9 mouse cellular contexts compared by ENCODE assay signal in the genomic region with DNA sequence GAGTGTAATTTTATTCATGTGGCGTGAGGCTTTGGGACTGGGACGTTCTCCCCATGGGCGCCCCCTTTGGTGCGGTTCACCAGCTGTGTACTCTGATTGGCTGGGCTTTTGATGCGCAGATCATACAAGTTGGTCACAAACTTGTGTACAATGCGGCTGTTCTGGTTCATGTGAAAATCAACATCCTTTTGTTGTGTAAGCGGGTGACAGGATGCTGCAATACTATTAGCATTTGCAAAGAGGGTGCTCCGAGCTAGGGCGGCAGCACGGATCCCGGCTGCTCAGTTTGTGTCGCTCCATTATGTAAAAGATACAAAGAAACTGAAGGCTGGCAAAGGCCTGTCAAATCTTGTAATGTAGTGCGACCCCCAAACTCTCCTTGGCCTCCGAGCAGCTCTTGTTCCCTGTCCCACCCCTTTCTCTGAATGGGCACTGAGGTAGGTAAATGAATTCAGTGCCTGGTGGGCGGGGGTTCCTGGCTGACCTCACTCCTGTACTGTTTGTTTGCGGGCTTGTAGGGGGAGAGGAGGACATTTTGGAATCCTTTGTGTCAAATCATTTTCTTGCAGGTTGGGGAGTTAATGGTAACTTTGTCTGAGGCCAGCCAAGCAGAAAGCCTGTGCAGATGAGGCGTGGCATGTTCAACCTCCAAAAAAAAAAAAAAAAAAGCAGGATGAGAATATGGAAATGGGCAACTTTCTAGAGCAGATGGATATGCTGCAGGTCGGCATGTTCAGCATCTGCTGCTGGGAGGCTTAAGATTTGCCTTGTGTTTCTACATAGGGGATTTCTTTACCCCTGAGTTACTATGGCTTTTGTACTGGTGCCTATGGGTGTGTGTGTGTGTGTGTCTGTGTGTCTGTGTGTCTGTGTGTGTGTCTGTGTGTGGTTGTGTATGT.
DNase-seq lines count a peak whose midpoint lies in the region; ATAC-seq and TF ChIP-seq lines count a peak whose summit lies in the region.
"Had no signal": no experiment of that assay in that cellular context is flagged by ENCODE, and none has a peak within 500 bp of the region (broad histone marks: within the 10 kb centered on the region; RNA-seq: fewer than 3 reads in every experiment).

No protein-coding gene starts in this region.

- no peaks in the 10 kb centered on the region for H3K36me3 ChIP-seq in kidney, postnatal 0 days (ENCODE audit: insufficient read depth, low read length)
- no peaks in the 10 kb centered on the region for H3K36me3 ChIP-seq in kidney, adult 2 months (ENCODE audit: control insufficient read depth, insufficient read depth, low read length)
- no peaks in the 10 kb centered on the region for H3K36me3 ChIP-seq in hindbrain, embryonic 10.5 days
- no peaks in the 10 kb centered on the region for H3K36me3 ChIP-seq in limb, embryonic 13.5 days
- H3K36me3 ChIP-seq in neural tube, embryonic 13.5 days = peaks cover 5% of the 10 kb centered on the region; the same call in 1 of the 2 replicates

- H3K27ac ChIP-seq in kidney, postnatal 0 days = no peak overlapping the region
- no peak overlapping the region for H3K27ac ChIP-seq in kidney, adult 2 months (ENCODE audit: insufficient read depth, low read depth, low read length)
- H3K27ac ChIP-seq in hindbrain, embryonic 10.5 days = peak overlapping the region; percentile 59
- H3K27ac ChIP-seq in limb, embryonic 13.5 days = no peak overlapping the region
- peak overlapping the region; percentile 20; the same call in 1 of the 2 replicates for H3K27ac ChIP-seq in neural tube, embryonic 13.5 days (replicated peaks)
- H3K27ac ChIP-seq: macrophage had no signal

- TF ChIP-seq POLR2A in kidney, adult 2 months (IDR thresholded peaks at IDR 0.05; ENCODE audit: low read depth, low read length) = no peak

- H3K4me3 ChIP-seq in kidney, postnatal 0 days (replicated peaks; ENCODE audit: low read depth, low read length) = peak overlapping the region; percentile 11; the same call in 1 of the 2 replicates
- no peak overlapping the region for H3K4me3 ChIP-seq in kidney, adult 2 months (ENCODE audit: insufficient read depth, low read depth, low read length)
- peak overlapping the region; percentile 37 for H3K4me3 ChIP-seq in hindbrain, embryonic 10.5 days
- peak overlapping the region; percentile 19 for H3K4me3 ChIP-seq in limb, embryonic 13.5 days
- peak overlapping the region; percentile 16 for H3K4me3 ChIP-seq in neural tube, embryonic 13.5 days

- peak; percentile 31; the same call in 1 of the 2 replicates for TF ChIP-seq CTCF in kidney, postnatal 0 days (IDR thresholded peaks at IDR 0.05; ENCODE audit: low read depth)
- TF ChIP-seq CTCF in kidney, adult 2 months (conservative IDR thresholded peaks at IDR 0.05; ENCODE audit: insufficient read depth, insufficient read length, low read depth, low read length) = no peak

- 0 out of 2 replicates have a peak, but pooled peaks cover 6% of the 10 kb centered on the region for H3K4me1 ChIP-seq in kidney, postnatal 0 days (replicated peaks; ENCODE audit: insufficient read depth, low read length)
- no peaks in the 10 kb centered on the region for H3K4me1 ChIP-seq in kidney, adult 2 months (ENCODE audit: control insufficient read depth, insufficient read depth, low read length)
- peaks cover 35% of the 10 kb centered on the region for H3K4me1 ChIP-seq in hindbrain, embryonic 10.5 days (replicated peaks)
- H3K4me1 ChIP-seq in limb, embryonic 13.5 days = peaks cover 10% of the 10 kb centered on the region; the same call in 1 of the 2 replicates
- peaks cover 31% of the 10 kb centered on the region for H3K4me1 ChIP-seq in neural tube, embryonic 13.5 days (replicated peaks)

- peak; percentile 55; the same call in 1 of the 2 replicates for ATAC-seq in kidney, postnatal 0 days (replicated peaks; ENCODE audit: low FRiP score, low read depth)
- ATAC-seq in limb, embryonic 13.5 days (ENCODE audit: low FRiP score, low read depth) = no peak; the same call in 1 of the 2 replicates
- peak; percentile 69; the same call in 1 of the 2 replicates for ATAC-seq in neural tube, embryonic 13.5 days (ENCODE audit: low read depth)

- 12% methylated on average over 18 of the region's 18 CpGs for WGBS in kidney, postnatal 0 days
- 16% methylated on average over 18 of the region's 18 CpGs for WGBS in kidney, adult 2 months
- WGBS in hindbrain, embryonic 10.5 days = 10% methylated on average over 18 of the region's 18 CpGs
- 16% methylated on average over 18 of the region's 18 CpGs for WGBS in limb, embryonic 13.5 days
- 4% methylated on average over 18 of the region's 18 CpGs for WGBS in neural tube, embryonic 13.5 days

- H3K9ac ChIP-seq in kidney, postnatal 0 days (ENCODE audit: low read depth, low read length) = 0 out of 2 replicates have a peak overlapping the region, but pooled peaks have one; percentile 27
- peak overlapping the region; percentile 25; the same call in 1 of the 2 replicates for H3K9ac ChIP-seq in limb, embryonic 13.5 days
- H3K9ac ChIP-seq in neural tube, embryonic 13.5 days = no peak overlapping the region

- H3K27me3 ChIP-seq in kidney, postnatal 0 days (ENCODE audit: insufficient read depth, low read length) = no peaks in the 10 kb centered on the region
- H3K27me3 ChIP-seq in kidney, adult 2 months (replicated peaks; ENCODE audit: control insufficient read depth, insufficient read depth, low read length) = no peaks in the 10 kb centered on the region
- H3K27me3 ChIP-seq in hindbrain, embryonic 10.5 days (ENCODE audit: insufficient read depth, poor library complexity, severe bottlenecking) = peaks cover 98% of the 10 kb centered on the region
- H3K27me3 ChIP-seq in limb, embryonic 13.5 days = no peaks in the 10 kb centered on the region
- H3K27me3 ChIP-seq in neural tube, embryonic 13.5 days = peaks cover 89% of the 10 kb centered on the region

- H3K9me3 ChIP-seq in kidney, postnatal 0 days (replicated peaks; ENCODE audit: low read length) = no peaks in the 10 kb centered on the region
- no peaks in the 10 kb centered on the region for H3K9me3 ChIP-seq in hindbrain, embryonic 10.5 days
- no peaks in the 10 kb centered on the region for H3K9me3 ChIP-seq in limb, embryonic 13.5 days
- H3K9me3 ChIP-seq in neural tube, embryonic 13.5 days = no peaks in the 10 kb centered on the region

- peak overlapping the region; percentile 53 for H3K4me2 ChIP-seq in kidney, postnatal 0 days (ENCODE audit: low read length)
- peak overlapping the region; percentile 56 for H3K4me2 ChIP-seq in limb, embryonic 13.5 days (replicated peaks)
- peak overlapping the region; percentile 45 for H3K4me2 ChIP-seq in neural tube, embryonic 13.5 days

- peak; percentile 66 for DNase-seq in kidney, postnatal 0 days (ENCODE audit: low spot score)
- DNase-seq in kidney, adult 2 months = no peak
- peak; percentile 49 for DNase-seq in brain, embryonic 18.5 days (ENCODE audit: low read depth, low spot score)
- DNase-seq in hindbrain, embryonic 10.5 days (ENCODE audit: low spot score) = peak; percentile 80
- no peak for DNase-seq in urinary bladder, postnatal 4 days (ENCODE audit: low spot score in 2 of 2)
- no peak for DNase-seq in cerebellum, adult 18-20 months

Comparison
In these comparisons a context has a peak if more than half of its experiments do, and no peak if none do; other contexts are left out.
1. DNase-seq: peak in kidney, postnatal 0 days (single experiment), brain, embryonic 18.5 days (single experiment) and hindbrain, embryonic 10.5 days (single experiment); none in kidney, adult 2 months (single experiment), urinary bladder, postnatal 4 days (0 of 2) and cerebellum, adult 18-20 months (0 of 2).
2. H3K27ac ChIP-seq: peak in hindbrain, embryonic 10.5 days (single experiment) and neural tube, embryonic 13.5 days (single experiment); none in kidney, postnatal 0 days (single experiment), kidney, adult 2 months (single experiment) and limb, embryonic 13.5 days (single experiment).
3. Peak in every context shown above with its lines, with median percentiles within 50 percentile points of each other: H3K4me2 ChIP-seq.